Mouse (Mus musculus): ENCODE measurements at regions not wholly inside any gene's neighbourhood (a gene's known extent, or its start where the extent isn't known, plus 50 kb on each side); places are given as distances from the start of the nearest gene placed in this dataset.

DNA sequence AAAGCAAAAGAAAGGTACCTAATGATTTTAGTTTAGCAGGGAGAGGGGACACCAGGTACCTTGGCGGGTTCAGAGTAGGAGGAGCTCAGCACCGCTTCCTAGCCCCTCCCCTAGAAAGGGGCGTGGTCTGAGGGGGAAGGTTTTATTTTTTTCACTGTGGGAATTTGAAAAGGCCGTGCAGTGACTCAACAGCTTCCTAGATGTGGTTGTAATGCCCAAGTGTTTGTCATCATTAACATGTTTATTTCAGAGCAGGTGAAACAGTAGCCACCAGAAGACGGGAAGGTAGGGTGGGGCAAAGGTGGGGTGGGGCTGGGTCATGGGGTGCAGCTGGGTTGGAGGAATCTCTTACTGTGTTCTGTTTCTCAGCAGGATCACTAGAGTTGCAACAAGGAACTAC is 112.5 kb downstream of the Fgf9 start:
- CTCF ChIA-PET, result no interaction called here

DNA sequence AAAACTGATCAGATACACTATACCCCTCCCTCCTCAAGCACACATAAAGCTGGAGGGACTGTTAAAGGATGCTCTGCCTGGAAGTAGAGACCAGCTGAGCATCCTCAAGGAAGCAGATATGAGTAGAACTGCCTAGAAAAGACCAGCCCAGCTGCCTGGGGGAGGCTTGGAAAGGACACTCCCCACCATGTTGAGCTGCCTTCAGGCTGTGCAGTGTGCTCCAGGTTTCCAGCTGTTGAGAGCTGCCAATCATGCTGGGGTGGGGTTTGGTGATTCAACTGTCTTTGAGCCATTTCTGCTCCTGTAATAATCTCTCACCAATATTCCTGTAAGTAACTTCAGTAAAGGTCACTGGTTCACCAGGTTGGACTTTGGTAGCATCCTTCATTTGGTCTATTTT is 110.4 kb downstream of the Fgf9 start:
- CTCF ChIA-PET, result no interaction called here

DNA sequence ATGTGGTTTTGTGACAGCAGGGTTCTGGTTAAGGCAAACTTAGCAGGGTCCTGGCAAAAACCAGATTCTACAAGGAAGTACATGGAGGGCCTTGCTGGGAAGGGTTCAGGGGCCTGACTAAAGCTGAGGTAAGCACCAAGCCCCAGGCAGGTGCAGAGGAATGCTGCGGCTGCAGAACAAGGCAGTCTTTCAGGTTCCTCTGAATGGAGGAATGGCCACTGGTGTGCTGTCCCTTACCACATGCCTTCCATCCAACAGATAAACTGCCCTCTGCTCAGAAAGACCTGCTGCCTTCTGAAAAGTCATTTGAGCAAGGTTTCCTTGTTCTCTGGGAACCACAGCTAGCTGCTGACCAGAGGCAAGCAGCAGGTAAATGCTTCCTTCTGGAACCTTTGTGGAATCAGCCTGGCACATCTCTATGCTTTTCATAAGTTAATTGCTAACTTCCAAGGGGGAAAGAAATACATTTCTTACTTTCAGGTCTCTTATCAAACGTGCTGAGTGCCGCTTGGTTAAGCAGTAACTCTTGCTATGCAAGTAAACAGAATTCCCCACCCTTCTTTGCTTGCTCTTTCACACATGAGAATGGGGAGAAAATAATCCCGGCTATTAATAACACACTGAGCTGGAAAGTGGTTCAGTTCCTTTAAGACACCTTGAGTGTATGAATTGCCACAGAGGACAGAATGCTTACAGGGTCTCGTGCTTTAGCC is 105.5 kb downstream of the Fgf9 start:
- CTCF ChIA-PET, result no interaction called here

DNA sequence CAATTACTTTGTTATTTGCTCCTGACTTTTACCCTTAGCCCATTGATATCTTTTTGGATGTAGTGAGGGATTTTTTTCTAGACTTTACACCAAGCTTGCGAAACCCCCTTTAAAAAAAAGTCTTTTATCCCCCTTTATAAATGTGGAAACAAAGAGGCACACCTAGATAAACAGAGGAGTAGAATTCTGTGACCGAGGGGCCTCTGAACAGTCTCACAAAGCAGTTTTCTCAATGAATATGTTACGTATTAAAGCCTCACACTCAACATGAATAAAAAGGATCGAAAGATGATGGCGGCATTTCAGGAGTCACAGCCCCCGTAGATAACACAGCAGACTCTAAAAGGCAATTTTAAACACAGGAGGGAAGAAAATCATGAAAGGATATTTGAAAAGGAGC is 104.2 kb downstream of the Fgf9 start:
- CTCF ChIA-PET, result no interaction called here

DNA sequence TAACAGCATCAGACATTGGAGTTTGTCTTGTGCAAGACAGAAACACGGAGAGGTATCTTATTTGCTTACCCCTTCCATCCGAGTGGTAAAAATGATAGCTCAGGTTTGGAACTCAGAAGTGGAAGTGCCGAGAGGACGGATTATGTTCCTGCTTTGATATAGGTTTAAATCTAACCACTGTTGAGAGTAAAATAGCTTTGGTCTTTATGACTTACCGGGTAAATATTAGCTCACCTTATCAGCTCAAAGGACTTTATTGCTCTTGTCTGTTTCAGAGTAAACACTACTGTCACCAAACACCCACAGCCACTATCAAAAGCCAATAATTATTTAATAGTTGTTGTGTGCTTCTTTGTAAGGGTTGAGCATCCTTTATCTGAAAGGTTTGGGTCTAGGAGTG is 98.6 kb downstream of the Fgf9 start:
- CTCF ChIA-PET, result no interaction called here
